Mouse (Mus musculus) neural tube, embryonic 14.5 days (tissue): ENCODE data around the gene Sart1. TPM values are rescaled to one million over a fixed set of nuclear protein-coding genes. Genes with fewer than 3 reads are reported as not detected.

Experiments used
- ATAC-seq: fragments of 200-750 bp; cut with Nextera tagmentation; 2 replicates; pipeline ENCODE4 v1.8.0; 2017; ENCODE audit warnings: low read depth, mild to moderate bottlenecking, moderate TSS enrichment, moderate library complexity
- H3K27ac ChIP-seq: fragments of 300-500 bp; sonication (generic); 2 replicates; pipeline ENCODE4 v1.5.1; 2014; ENCODE audit warnings: low read depth, mild to moderate bottlenecking, control low read depth, low read length, moderate library complexity, mixed read lengths
- H3K27me3 ChIP-seq: fragments of 300-500 bp; sonication (generic); 2 replicates; pipeline ENCODE4 v1.6.1; 2014; ENCODE audit warnings: low read length; ENCODE audit not compliant: control insufficient read depth, insufficient read depth
- H3K36me3 ChIP-seq: fragments of 300-500 bp; sonication (generic); 2 replicates; pipeline ENCODE4 v1.6.1; 2014; ENCODE audit warnings: low read length, mixed read lengths; ENCODE audit not compliant: control insufficient read depth, insufficient read depth
- H3K4me1 ChIP-seq: fragments of 300-500 bp; sonication (generic); 2 replicates; pipeline ENCODE4 v1.6.1; 2014; ENCODE audit warnings: low read length; ENCODE audit not compliant: control insufficient read depth, insufficient read depth
- H3K4me2 ChIP-seq: fragments of 300-500 bp; sonication (generic); 2 replicates; pipeline ENCODE4 v1.6.1; 2014; ENCODE audit warnings: mild to moderate bottlenecking, low read depth, low read length, control low read depth
- H3K4me3 ChIP-seq: fragments of 300-500 bp; sonication (generic); 2 replicates; pipeline ENCODE4 v1.5.1; 2014; ENCODE audit warnings: low read depth, low read length, control low read depth, mixed read lengths
- H3K9ac ChIP-seq: fragments of 300-500 bp; sonication (generic); replicated peaks from 2 replicates; pipeline ENCODE4 v1.6.1; 2014; ENCODE audit warnings: low read depth, mild to moderate bottlenecking, control low read depth, low read length, mixed read lengths
- H3K9me3 ChIP-seq: fragments of 300-500 bp; sonication (generic); 2 replicates; pipeline ENCODE4 v1.6.1; 2016; ENCODE audit warnings: low read length; ENCODE audit not compliant: control insufficient read depth
- WGBS: fragments of 180-500 bp; shearing (Covaris S2); extraction: QIAGEN DNeasy Blood & Tissue Kit; methylation state at CpG from one replicate; pipeline ENCODE4 v1.1.7; 2014; 5-methylcytosine and 5-hydroxymethylcytosine counted together
- polyA plus RNA-seq: library from polyadenylated mRNA; unstranded; fragments of >200 nt; fragmentation: Nextera tagmentation; extraction: Ambion mirVana; gene quantifications from 2 replicates; pipeline ENCODE4 v1.2.1, GENCODE M21; 2014

Gene Sart1
- polyA plus RNA-seq, 1 experiment from 2014 or later: 55.6 TPM

- Histone ChIP-seq H3K9ac (no peak overlapping the region), H3K36me3 (peaks cover 9% of the 10 kb centered on the region; the same call in 1 of the 2 replicates), H3K4me1 (peaks cover 11% of the 10 kb centered on the region), H3K4me2 (no peak overlapping the region), H3K4me3 (no peak overlapping the region), H3K27me3 (no peaks in the 10 kb centered on the region), H3K9me3 (no peaks in the 10 kb centered on the region), H3K27ac (no peak overlapping the region)
- no peak for ATAC-seq
- WGBS: 95% methylated on average over 6 of the region's 6 CpGs
Observed at GRCm38 (mm10) chr19:5420579-5420978, 32.1 kb upstream of the Sart1 start.

GRCm38 (mm10) chr19:5419630-5420029 is 31.1 kb upstream of the Sart1 start:
- no peaks in the 10 kb centered on the region for H3K9me3 ChIP-seq
- H3K27ac ChIP-seq: no peak overlapping the region
- no peaks in the 10 kb centered on the region for H3K27me3 ChIP-seq
- H3K9ac ChIP-seq: no peak overlapping the region
- no peak overlapping the region for H3K4me3 ChIP-seq
- ATAC-seq: no peak
- peaks cover 11% of the 10 kb centered on the region for H3K4me1 ChIP-seq
- WGBS: 95% methylated on average over 9 of the region's 9 CpGs
- H3K36me3 ChIP-seq: peaks cover 9% of the 10 kb centered on the region; the same call in 1 of the 2 replicates
- H3K4me2 ChIP-seq: no peak overlapping the region

- H3K9ac ChIP-seq: no peak overlapping the region
- ATAC-seq: no peak
- WGBS: 96% methylated on average over 8 of the region's 8 CpGs
Observed at GRCm38 (mm10) chr19:5418750-5419466, 30.4 kb upstream of the Sart1 start.

GRCm38 (mm10) chr19:5414534-5414957 is 26.0 kb upstream of the Sart1 start:
- H3K4me2 ChIP-seq: no peak overlapping the region
- no peaks in the 10 kb centered on the region for H3K9me3 ChIP-seq
- no peaks in the 10 kb centered on the region for H3K27me3 ChIP-seq
- no peaks in the 10 kb centered on the region for H3K4me1 ChIP-seq
- H3K27ac ChIP-seq: no peak overlapping the region
- no peak overlapping the region for H3K4me3 ChIP-seq
- ATAC-seq: no peak
- no peaks in the 10 kb centered on the region for H3K36me3 ChIP-seq
- H3K9ac ChIP-seq: no peak overlapping the region
- WGBS: 78% methylated on average over 2 of the region's 2 CpGs

More at GRCm38 (mm10) chr19:5418750-5419466, 30.4 kb upstream of the Sart1 start:
- Histone ChIP-seq H3K27me3 (no peaks in the 10 kb centered on the region), H3K36me3 (peaks cover 9% of the 10 kb centered on the region; the same call in 1 of the 2 replicates), H3K4me1 (peaks cover 11% of the 10 kb centered on the region), H3K9me3 (no peaks in the 10 kb centered on the region), H3K4me2 (no peak overlapping the region), H3K4me3 (no peak overlapping the region), H3K27ac (no peak overlapping the region)

GRCm38 (mm10) chr19:5413840-5414239 is 25.3 kb upstream of the Sart1 start:
- WGBS: 79% methylated on average over 4 of the region's 4 CpGs

GRCm38 (mm10) chr19:5411961-5412360 is 23.5 kb upstream of the Sart1 start:
- Histone ChIP-seq H3K9ac (no peak overlapping the region), H3K4me3 (no peak overlapping the region), H3K9me3 (no peaks in the 10 kb centered on the region), H3K4me1 (peaks cover 9% of the 10 kb centered on the region), H3K27ac (no peak overlapping the region), H3K27me3 (no peaks in the 10 kb centered on the region), H3K4me2 (no peak overlapping the region), H3K36me3 (no peaks in the 10 kb centered on the region)
- no peak for ATAC-seq
- 69% methylated on average over 5 of the region's 5 CpGs for WGBS

More at GRCm38 (mm10) chr19:5413840-5414239, 25.3 kb upstream of the Sart1 start:
- Histone ChIP-seq H3K27me3 (no peaks in the 10 kb centered on the region), H3K27ac (no peak overlapping the region), H3K4me1 (no peaks in the 10 kb centered on the region), H3K4me3 (no peak overlapping the region), H3K9ac (no peak overlapping the region), H3K36me3 (no peaks in the 10 kb centered on the region), H3K4me2 (no peak overlapping the region), H3K9me3 (no peaks in the 10 kb centered on the region)
- ATAC-seq: no peak

GRCm38 (mm10) chr19:5410641-5411040 is 22.1 kb upstream of the Sart1 start:
- Histone ChIP-seq H3K27ac (no peak overlapping the region), H3K9ac (no peak overlapping the region), H3K4me1 (peaks cover 11% of the 10 kb centered on the region), H3K4me3 (no peak overlapping the region), H3K4me2 (no peak overlapping the region), H3K9me3 (no peaks in the 10 kb centered on the region), H3K36me3 (no peaks in the 10 kb centered on the region), H3K27me3 (no peaks in the 10 kb centered on the region)
- ATAC-seq: no peak
- 95% methylated on average over 5 of the region's 5 CpGs for WGBS

- no peak overlapping the region for H3K27ac ChIP-seq
- no peaks in the 10 kb centered on the region for H3K27me3 ChIP-seq
- no peak for ATAC-seq
- H3K4me2 ChIP-seq: no peak overlapping the region
- WGBS: 84% methylated on average over 5 of the region's 5 CpGs
- no peaks in the 10 kb centered on the region for H3K36me3 ChIP-seq
- no peaks in the 10 kb centered on the region for H3K9me3 ChIP-seq
- no peak overlapping the region for H3K9ac ChIP-seq
- H3K4me1 ChIP-seq: peaks cover 11% of the 10 kb centered on the region
- H3K4me3 ChIP-seq: no peak overlapping the region
Observed at GRCm38 (mm10) chr19:5409068-5409467, 20.6 kb upstream of the Sart1 start.

- Histone ChIP-seq H3K36me3 (no peaks in the 10 kb centered on the region), H3K9me3 (no peaks in the 10 kb centered on the region), H3K4me3 (peak overlapping the region; percentile 58; the same call in 1 of the 2 replicates), H3K4me1 (peaks cover 11% of the 10 kb centered on the region), H3K4me2 (no peak overlapping the region; the same call in 1 of the 2 replicates), H3K27me3 (no peaks in the 10 kb centered on the region), H3K9ac (no peak overlapping the region), H3K27ac (no peak overlapping the region)
- WGBS: 88% methylated on average over 13 of the region's 13 CpGs
- no peak for ATAC-seq
Observed at GRCm38 (mm10) chr19:5408057-5409001, 19.8 kb upstream of the Sart1 start.
